Mouse (Mus musculus) embryonic stem cell, embryonic (primary cell): Measurements from ENCODE around the gene Gm12887.

Source experiments
- CTCF ChIA-PET, 4 experiments: fragments of 300-600 bp in 2 of 4; fragments of 350-600 bp in 2 of 4; sonication (Branson Sonifier 250); formaldehyde crosslinking; loops; one replicate each; lab custom pipeline; 2022; ENCODE audit warnings: inconsistent platforms in 2 of 4; lab: Charles Lee
- POLR2A ChIA-PET, 4 experiments: fragments of 300-600 bp in 2 of 4; fragments of 350-600 bp in 2 of 4; sonication (Branson Sonifier 250); formaldehyde crosslinking; loops; one replicate each; lab custom pipeline; 2022; ENCODE audit warnings: antibody characterized with exemption in 4 of 4, inconsistent platforms in 1 of 4; lab: Charles Lee

Gene Gm12887

DNA sequence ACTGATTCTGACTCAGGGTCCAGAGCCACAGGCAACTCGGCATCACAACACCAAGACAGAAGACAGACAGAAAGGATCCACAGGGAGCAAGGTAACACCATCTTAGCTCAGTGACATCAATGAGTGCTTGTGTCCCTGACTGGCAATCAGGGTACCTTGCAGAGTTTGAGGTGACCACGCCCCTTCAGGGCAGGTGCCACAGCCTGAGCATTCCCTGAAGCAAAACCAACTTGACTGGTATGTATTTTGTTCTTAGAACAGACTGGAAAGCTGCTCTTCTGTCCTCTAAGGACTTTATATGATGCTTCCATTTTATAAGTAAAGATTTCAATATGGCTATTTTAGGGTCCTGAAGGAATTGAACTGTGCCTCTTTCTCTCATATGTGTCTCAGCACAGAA is at the start of gene Gm12887:
Gene Gm12887, minus strand, starts transcription at position 101 of the 400 bp plus-strand sequence.
- CTCF ChIA-PET = no interaction called here
- POLR2A ChIA-PET = no interaction called here

DNA sequence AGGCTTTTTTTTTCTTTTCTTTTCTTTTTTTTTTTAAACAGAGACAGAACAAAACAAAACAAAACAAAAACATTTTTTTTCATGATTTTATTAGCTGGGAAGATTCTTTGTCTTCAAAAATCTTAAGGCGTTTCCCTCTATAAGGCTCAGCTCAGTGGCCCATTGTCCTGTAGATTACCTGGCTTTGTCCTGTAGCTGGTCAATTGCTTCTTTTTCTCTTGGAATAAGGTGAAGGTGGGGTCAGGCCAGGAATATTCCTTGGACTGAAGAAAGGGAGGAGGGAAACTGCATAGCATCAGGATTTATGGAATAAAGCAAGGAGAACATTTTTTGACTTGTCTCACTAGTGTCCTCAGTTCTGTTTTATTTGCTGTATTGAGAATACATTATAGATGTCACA is 35.1 kb upstream of the Gm12887 start:
- POLR2A ChIA-PET = no interaction called here

More for the DNA sequence above, 35.1 kb upstream of the Gm12887 start:
- CTCF ChIA-PET = interaction anchor here in 2 of 4 experiments (0.6 kb wide), 2 partner anchors 58 to 561 kb away, joined by 3 read pairs; no protein-coding TSS in a partner anchor
